Mouse (Mus musculus) cerebellum, postnatal 14 days (tissue): ENCODE results near the gene Rassf8.

Experiments
- DNase-seq, 2 experiments: peaks; one replicate each; pipeline ENCODE4 v3.0.0; 2021; ENCODE audit warnings: mixed read lengths in 2 of 2

Gene Rassf8

GRCm38 (mm10) chr6:145829062-145829835 is 82.7 kb downstream of the Rassf8 start:
- no peak for DNase-seq

GRCm38 (mm10) chr6:145830117-145830516 is 83.6 kb downstream of the Rassf8 start:
- peak; percentile 85 to 86 for DNase-seq

- DNase-seq, result peak in 1 of 2 experiments; percentile 24
These were observed 84.1 kb downstream of the Rassf8 start for GRCm38 (mm10) chr6:145830617-145831016.

GRCm38 (mm10) chr6:145832927-145833326 is 86.4 kb downstream of the Rassf8 start:
- DNase-seq, result no peak

GRCm38 (mm10) chr6:145835359-145835758 is 88.8 kb downstream of the Rassf8 start:
- DNase-seq, result no peak

GRCm38 (mm10) chr6:145845611-145846010 is 99.1 kb downstream of the Rassf8 start:
- DNase-seq, result no peak

- DNase-seq, result no peak
These were observed 99.5 kb downstream of the Rassf8 start for GRCm38 (mm10) chr6:145846076-145846475.

- DNase-seq, result no peak
These were observed 100.4 kb downstream of the Rassf8 start for GRCm38 (mm10) chr6:145846948-145847347.

GRCm38 (mm10) chr6:145847661-145848060 is 101.1 kb downstream of the Rassf8 start:
- DNase-seq, result no peak

- DNase-seq, result peak; percentile 66 to 79
These were observed 104.2 kb downstream of the Rassf8 start for GRCm38 (mm10) chr6:145850789-145851188.

- no peak for DNase-seq
These were observed 105.4 kb downstream of the Rassf8 start for GRCm38 (mm10) chr6:145851956-145852355.

- DNase-seq, result no peak
These were observed 106.2 kb downstream of the Rassf8 start for GRCm38 (mm10) chr6:145852708-145853107.

GRCm38 (mm10) chr6:145853356-145854079 is 107.0 kb downstream of the Rassf8 start:
- no peak for DNase-seq

- no peak for DNase-seq
These were observed 108.2 kb downstream of the Rassf8 start for GRCm38 (mm10) chr6:145854756-145855155.

GRCm38 (mm10) chr6:145855720-145856551 is 109.4 kb downstream of the Rassf8 start:
- peak; percentile 98 to 99 for DNase-seq

- DNase-seq, result no peak
These were observed 110.9 kb downstream of the Rassf8 start for GRCm38 (mm10) chr6:145857428-145857827.

- no peak for DNase-seq
These were observed 111.9 kb downstream of the Rassf8 start for GRCm38 (mm10) chr6:145858414-145858813.

GRCm38 (mm10) chr6:145860350-145860749 is 113.8 kb downstream of the Rassf8 start:
- no peak for DNase-seq

GRCm38 (mm10) chr6:145861462-145862227 is 115.1 kb downstream of the Rassf8 start:
- no peak for DNase-seq

- peak in 1 of 2 experiments; percentile 23 for DNase-seq
These were observed 115.8 kb downstream of the Rassf8 start for GRCm38 (mm10) chr6:145862321-145862720.

- DNase-seq, result no peak
These were observed 116.2 kb downstream of the Rassf8 start for GRCm38 (mm10) chr6:145862739-145863064.
